Mouse (Mus musculus): ENCODE results near the gene Rtel1. TPM values are rescaled to one million over a fixed set of nuclear protein-coding genes. Genes with fewer than 3 reads are reported as not detected.

Gene Rtel1
- total RNA-seq (2017): 43.2 and 54.8 TPM in 2 replicates

DNA sequence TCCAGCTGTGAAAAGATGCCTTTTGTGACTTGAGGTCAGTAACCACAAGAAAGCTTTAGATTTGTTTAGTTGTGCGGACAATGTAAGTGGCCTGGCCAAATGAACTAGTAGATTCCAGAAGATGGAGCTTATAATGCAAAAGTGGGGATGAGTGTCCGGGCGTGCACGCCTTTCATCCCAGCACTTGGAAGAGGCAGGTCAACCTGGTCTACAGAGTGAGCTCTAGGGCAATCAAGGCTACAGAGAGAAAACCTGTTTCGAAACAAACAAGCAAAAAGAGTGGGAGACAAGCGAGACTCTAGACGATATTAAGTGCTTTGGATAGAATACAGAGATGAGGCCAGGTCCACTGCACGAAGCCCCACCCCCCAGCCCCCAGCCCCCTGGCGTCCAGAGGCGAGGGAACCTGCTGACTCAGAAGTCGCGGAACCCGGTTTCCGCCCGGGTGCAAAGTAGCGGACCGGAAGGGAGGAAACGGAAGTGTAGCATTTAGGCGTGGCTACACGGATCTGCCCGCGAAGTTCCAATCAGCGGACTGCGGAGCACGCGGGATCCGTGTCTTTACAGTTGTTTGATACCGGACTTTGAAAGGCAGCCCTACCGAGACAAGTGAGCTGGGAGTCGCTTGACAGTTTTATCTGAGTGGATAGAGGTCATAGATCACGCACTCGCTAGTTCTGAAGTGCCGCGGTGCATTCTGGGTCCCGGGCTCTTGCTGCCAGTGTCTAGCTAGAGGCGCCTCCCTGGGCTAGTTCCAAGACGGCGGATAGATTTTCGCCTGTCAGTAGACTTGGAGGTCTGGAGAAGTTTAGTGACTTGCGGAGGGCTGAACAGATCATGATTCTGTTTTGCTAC, at the start of gene Rtel1:
Rtel1 (plus strand) TSS at position 492 of the 855 bp plus-strand sequence.
- ATAC-seq (replicated peaks; ENCODE audit: low read depth, poor library complexity, severe bottlenecking): peak; percentile 98

GRCm38 (mm10) chr2:181272092-181272491, 47.4 kb upstream of the Rtel1 start:
- no peak for ATAC-seq (replicated peaks; ENCODE audit: low read depth, poor library complexity, severe bottlenecking)

DNA sequence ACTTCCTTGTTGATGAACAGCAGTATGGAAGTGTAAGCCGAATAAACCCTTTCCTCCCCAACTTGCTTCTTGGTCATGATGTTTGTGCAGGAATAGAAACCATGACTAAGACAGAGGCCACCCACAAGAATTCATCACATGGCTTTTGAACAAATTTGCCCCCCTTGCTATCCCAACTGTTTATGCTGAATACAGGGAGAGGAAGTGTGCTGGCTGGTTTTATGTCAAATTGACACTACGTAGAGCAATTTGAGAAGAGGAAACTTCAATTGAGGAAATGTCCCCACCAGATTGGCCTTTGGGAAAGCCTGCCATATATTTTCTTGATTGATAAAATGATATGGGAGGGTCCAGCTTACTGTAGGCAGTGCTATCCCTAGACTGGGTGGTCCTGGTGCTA, 45.7 kb upstream of the Rtel1 start:
- no peak for ATAC-seq (replicated peaks; ENCODE audit: low read depth, poor library complexity, severe bottlenecking)

GRCm38 (mm10) chr2:181274639-181275038, 44.9 kb upstream of the Rtel1 start:
- peak; percentile 58; the same call in 1 of the 2 replicates for ATAC-seq (replicated peaks; ENCODE audit: low read depth, poor library complexity, severe bottlenecking)

DNA sequence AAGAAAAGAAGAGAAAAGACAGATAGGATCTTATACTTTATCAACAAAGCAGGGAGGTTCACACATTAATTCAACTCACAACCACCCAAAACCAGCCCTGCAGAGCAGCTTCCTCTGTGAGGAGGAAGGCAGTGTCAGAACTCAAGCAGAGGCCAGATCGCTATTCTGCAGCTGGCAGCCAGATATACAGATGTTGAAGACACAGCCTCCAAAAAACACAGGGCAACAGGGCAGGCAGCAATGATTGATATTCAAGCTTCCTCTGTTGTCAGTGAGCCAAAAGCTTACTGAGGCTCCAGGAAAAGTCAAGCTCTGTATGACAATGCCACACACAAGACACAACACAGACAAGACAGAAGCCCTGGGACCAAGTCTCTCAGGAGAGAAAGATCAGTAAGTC, 42.8 kb upstream of the Rtel1 start:
- ATAC-seq (replicated peaks; ENCODE audit: low read depth, poor library complexity, severe bottlenecking): no peak

- ATAC-seq (replicated peaks; ENCODE audit: low read depth, poor library complexity, severe bottlenecking): no peak
Observed at GRCm38 (mm10) chr2:181277866-181278265, 41.7 kb upstream of the Rtel1 start.

DNA sequence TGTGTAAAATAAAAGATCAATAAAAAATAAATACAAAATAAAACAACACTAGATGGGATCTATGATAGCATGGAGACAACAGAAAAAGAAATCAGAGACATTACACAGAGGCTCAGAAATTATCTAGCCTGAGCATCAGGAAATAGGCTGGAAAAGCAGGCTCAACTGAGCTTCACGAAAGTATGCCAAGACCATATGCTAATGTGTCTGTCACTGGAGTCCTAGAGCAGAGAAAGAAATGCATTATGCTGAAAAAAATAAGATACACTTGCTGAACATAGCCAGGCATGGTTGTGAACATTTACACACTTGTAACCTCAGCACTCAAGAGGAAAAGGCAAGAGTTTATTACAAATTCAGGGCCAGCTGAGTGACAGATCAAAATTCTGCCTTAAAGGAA, 39.6 kb upstream of the Rtel1 start:
- no peak for ATAC-seq (replicated peaks; ENCODE audit: low read depth, poor library complexity, severe bottlenecking)

- no peak for ATAC-seq (replicated peaks; ENCODE audit: low read depth, poor library complexity, severe bottlenecking)
Observed at GRCm38 (mm10) chr2:181286629-181287337, 32.8 kb upstream of the Rtel1 start.

DNA sequence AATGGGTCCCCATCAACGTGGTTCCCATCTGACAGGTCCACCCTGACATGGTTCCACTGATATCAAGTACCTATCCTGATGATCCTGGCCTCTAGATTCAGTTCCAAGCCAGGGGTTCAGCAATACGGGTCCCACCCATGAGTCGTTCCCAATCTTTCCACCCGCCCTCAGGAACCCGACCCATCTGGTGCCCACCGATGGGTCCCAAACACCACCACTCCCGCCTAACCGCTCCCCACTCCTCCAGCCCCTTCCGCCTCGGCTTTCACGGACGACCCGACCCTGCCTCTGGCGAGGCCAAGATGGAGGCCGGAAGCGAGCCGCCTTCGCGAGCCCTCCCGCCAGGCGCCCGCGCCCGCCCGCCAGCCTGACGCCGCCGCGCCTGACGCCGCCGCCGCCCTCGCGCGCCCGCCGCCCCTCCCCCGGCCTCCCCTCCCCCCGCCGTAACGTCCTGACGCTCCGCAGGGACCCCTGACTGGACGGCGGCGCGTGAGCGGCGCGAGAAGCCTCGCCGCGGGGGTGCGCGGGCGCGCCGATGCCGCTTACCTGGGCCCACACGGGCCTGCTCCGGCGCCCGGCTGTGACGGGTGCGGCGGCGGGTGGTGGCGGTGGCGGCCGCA, 32.1 kb upstream of the Rtel1 start:
- ATAC-seq (replicated peaks; ENCODE audit: low read depth, poor library complexity, severe bottlenecking): peak; percentile 64

DNA sequence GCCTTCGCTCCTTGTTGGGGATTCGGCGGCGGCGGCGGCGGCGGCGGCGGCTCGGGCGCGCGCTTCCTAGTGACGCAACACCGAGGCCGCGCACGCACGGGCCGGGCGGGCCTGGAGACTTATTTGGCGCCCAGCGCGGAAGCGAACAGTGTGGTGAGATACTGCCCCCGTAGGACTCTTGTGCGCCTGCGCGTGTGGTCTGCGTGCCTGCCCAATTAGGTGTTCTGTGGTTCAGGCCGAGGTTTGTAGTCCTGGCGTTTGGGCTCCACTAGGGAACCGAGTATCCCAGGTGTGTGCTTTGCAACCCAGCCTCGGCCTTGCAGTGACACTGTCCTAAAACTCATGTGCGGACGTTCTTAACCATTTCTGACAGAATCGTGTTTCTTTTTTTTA, 31.6 kb upstream of the Rtel1 start, which contains the start of gene Gmeb2:
Gmeb2 (minus strand) TSS at position 78 of the 393 bp plus-strand sequence.
- ATAC-seq (replicated peaks; ENCODE audit: low read depth, poor library complexity, severe bottlenecking): peak; percentile 90

DNA sequence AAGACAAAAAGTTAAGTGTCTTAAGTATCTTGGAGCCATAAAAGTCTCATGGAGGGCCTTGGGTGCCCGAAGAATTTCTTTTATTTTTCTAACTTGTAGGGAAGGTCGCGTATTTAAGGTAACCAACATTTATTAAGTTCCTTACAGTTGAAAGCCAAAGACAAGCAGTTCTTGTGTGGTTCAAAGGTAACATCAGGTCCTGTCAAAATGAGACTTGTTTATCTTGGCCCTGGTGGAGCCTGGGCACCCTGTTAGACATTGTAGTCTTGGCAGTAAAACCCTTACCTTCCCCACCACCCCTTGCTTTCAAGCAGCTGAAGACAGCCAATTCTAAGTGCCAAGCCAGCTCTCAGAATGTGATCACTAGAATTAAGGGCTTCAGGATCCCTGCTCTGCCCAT, 30.8 kb upstream of the Rtel1 start:
- ATAC-seq (replicated peaks; ENCODE audit: low read depth, poor library complexity, severe bottlenecking): no peak

- ATAC-seq (replicated peaks; ENCODE audit: low read depth, poor library complexity, severe bottlenecking): no peak
Observed at GRCm38 (mm10) chr2:181290937-181291336, 28.6 kb upstream of the Rtel1 start.

DNA sequence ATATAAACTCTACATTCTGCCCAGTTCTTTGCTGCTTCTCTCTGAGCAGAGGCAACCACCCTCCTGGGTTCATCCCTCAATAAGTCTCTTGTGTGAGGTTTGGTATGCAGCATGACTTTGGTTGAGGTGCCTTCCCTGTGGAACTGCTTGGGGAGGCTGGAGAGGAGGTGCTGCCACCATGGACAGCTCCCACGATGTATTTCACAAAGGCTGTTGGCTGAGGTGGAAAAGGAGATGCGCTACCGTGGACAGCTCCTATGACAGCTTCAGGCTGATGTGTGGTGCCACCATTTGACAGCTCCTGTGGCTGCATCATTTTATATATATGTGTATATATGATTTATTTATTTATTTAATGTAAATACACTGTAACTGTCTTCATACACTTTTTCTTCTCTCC, 17.5 kb upstream of the Rtel1 start:
- peak; percentile 64 for ATAC-seq (replicated peaks; ENCODE audit: low read depth, poor library complexity, severe bottlenecking)

- peak; percentile 49 for ATAC-seq (replicated peaks; ENCODE audit: low read depth, poor library complexity, severe bottlenecking)
Observed at GRCm38 (mm10) chr2:181304944-181305343, 14.6 kb upstream of the Rtel1 start.

GRCm38 (mm10) chr2:181307144-181307804, 12.3 kb upstream of the Rtel1 start:
- ATAC-seq (replicated peaks; ENCODE audit: low read depth, poor library complexity, severe bottlenecking): peak; percentile 84

GRCm38 (mm10) chr2:181312435-181312834, 7.1 kb upstream of the Rtel1 start:
- ATAC-seq (replicated peaks; ENCODE audit: low read depth, poor library complexity, severe bottlenecking): no peak

DNA sequence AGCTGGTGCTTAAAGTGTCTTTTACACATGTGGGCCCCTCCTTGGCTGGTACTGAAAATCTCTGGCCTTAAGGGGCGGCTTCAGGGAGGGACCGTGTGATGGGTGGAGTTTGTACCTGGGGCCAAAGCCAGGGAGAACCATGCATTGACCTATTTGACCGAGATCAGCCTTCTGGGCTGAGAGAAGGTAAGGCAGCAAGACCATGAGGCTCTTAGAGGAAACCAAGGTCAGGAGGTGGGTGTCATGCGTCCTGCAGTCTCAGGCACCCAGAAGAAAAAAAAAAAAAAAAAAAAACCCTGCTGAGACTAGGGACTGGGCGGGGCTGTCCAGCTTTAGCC, 6.6 kb upstream of the Rtel1 start:
- no peak for ATAC-seq (replicated peaks; ENCODE audit: low read depth, poor library complexity, severe bottlenecking)

DNA sequence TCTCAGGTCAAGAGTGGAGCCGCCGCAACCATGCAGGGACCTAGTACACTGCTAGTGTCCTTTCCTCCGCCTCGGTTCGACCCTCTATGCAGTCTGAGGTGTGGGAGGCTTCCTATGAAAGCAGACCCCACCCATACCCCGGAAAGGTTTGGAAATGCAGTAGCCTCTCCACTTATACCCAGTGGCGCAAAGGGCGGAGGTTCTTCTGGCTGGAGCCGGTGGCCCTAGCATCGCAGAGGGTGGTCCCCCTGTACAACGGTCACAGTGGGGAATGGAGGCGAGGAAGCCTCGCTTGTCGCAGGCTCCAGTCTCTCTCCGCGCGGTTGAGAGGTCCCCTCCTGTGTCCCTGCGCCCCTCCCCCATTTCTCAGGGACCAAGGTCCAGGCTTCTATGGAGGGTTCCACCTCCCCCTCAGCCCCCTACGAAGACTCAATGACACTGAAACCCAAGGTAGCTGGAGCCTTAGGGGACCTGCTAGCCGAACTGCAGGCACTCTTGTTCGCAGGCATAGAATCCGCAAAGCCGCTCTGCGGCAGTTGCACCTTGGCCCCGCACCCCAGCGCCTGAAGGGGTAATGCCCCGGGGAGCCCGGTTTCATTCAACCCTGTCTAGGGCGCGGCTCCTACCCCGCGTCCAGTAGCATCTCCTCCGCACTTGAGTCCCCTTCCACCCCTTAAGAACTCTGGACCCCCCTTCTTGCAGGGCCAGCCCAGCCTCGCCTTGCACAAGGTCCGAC, 6.0 kb upstream of the Rtel1 start:
- ATAC-seq (replicated peaks; ENCODE audit: low read depth, poor library complexity, severe bottlenecking): no peak

DNA sequence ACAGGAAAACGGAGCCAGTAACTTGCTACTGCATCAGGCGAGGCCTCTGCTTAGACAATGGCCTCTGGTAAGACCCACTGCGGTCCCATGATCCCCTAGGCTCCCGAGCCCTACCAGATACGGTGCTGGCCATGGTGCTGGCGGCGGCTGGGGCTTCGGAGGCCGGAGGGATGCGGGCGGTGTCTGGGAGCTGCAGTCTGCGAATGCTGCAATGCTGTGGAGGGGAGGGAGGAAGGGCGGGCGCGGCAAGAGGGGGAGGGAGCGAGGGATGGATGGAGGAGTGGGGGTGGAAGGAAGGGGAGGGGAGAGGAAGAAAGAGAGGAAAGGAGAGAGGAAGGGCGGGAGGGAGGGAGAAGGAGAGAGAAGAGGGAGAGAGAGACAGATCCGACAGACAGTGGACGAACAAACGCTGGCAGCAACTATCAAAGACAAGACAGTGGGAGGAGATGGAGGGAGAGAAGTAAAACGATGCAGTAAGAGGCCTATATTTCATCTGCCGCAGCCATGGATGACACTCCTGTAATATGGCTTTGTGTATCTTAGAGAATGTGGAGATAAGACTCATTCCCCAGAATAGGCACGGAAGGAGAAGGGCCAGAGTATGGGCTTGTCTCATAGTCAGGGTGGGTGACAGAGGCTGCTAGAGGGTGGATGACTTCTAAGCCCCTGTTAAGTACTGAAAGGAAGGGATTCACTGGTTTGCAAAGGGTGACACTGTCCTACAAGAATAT, 5.3 kb upstream of the Rtel1 start, which contains the start of gene Stmn3:
Stmn3 (minus strand) TSS at position 421 of the 731 bp plus-strand sequence.
- ATAC-seq (replicated peaks; ENCODE audit: low read depth, poor library complexity, severe bottlenecking): peak; percentile 94
